Mouse (Mus musculus) MEL (cell line): ENCODE results near the gene Snrnp70. TPM values are rescaled to one million over a fixed set of nuclear protein-coding genes. Genes with fewer than 3 reads are reported as not detected.
A peak's percentile ranks its signal among the peaks of the same experiment; 100 is the strongest.

Experiments
- DNase-seq: peaks from one replicate; pipeline ENCODE4 v3.0.0; 2011; ENCODE audit warnings: low read depth, low spot score
- H3K27ac ChIP-seq: 2 replicates; pipeline ENCODE4 v1.5.1; 2012; ENCODE audit warnings: low read depth, mild to moderate bottlenecking, control low read depth, low read length, moderate library complexity; ENCODE audit not compliant: control insufficient read depth
- H3K27me3 ChIP-seq, 2 experiments: fragments of 150-350 bp in 1 of 2; sonication (generic) in 1 of 2; 2 replicates each; pipeline ENCODE4 v1.6.1; 2012; ENCODE audit warnings: low read length in 2 of 2, mild to moderate bottlenecking in 2 of 2, improper control_type of control experiment in 1 of 2, moderate library complexity in 1 of 2; ENCODE audit not compliant: insufficient read depth in 2 of 2, control insufficient read depth in 1 of 2
- H3K36me3 ChIP-seq, 2 experiments: 2 replicates each; pipeline ENCODE4 v1.6.1; 2012 to 2014; ENCODE audit warnings: low read length in 2 of 2, improper control_type of control experiment in 1 of 2, inconsistent platforms in 1 of 2, mild to moderate bottlenecking in 1 of 2; ENCODE audit not compliant: insufficient read depth in 2 of 2, control insufficient read depth in 1 of 2
- H3K4me1 ChIP-seq, 2 experiments: fragments of 150-350 bp in 1 of 2; sonication (generic) in 1 of 2; 2 replicates each; pipeline ENCODE4 v1.6.1; 2012; ENCODE audit warnings: low read length in 2 of 2, improper control_type of control experiment in 1 of 2, mild to moderate bottlenecking in 1 of 2; ENCODE audit not compliant: insufficient read depth in 2 of 2, control insufficient read depth in 1 of 2
- H3K4me3 ChIP-seq, 2 experiments: fragments of 150-350 bp in 1 of 2; sonication (generic) in 1 of 2; 2 replicates each; pipeline ENCODE4 v1.5.1; 2012; ENCODE audit warnings: low read depth in 2 of 2, low read length in 2 of 2, mild to moderate bottlenecking in 2 of 2, moderate library complexity in 2 of 2, control low read depth in 1 of 2, improper control_type of control experiment in 1 of 2; ENCODE audit not compliant: control insufficient read depth in 1 of 2, insufficient read depth in 1 of 2
- H3K79me2 ChIP-seq: 2 replicates; pipeline ENCODE4 v1.6.1; 2012; ENCODE audit warnings: mild to moderate bottlenecking, low read length, moderate library complexity; ENCODE audit not compliant: control insufficient read depth, poor library complexity, insufficient read depth
- H3K9ac ChIP-seq: 2 replicates; pipeline ENCODE4 v1.6.1; 2012; ENCODE audit warnings: low read depth, mild to moderate bottlenecking, control low read depth, low read length, moderate library complexity; ENCODE audit not compliant: control insufficient read depth, poor library complexity, severe bottlenecking
- H3K9me3 ChIP-seq: fragments of 150-350 bp; sonication (generic); replicated peaks from 2 replicates; pipeline ENCODE4 v1.6.1; 2012; ENCODE audit warnings: mild to moderate bottlenecking, low read length, improper control_type of control experiment, moderate library complexity; ENCODE audit not compliant: insufficient read depth
- CHD1 ChIP-seq: IDR thresholded peaks from 2 replicates; pipeline ENCODE4 v1.6.1; 2012; ENCODE audit warnings: low read depth, mild to moderate bottlenecking, inconsistent platforms, low read length, improper control_type of control experiment
- CTCF ChIP-seq, 3 experiments: IDR thresholded peaks in 2 of 3; conservative IDR thresholded peaks in 1 of 3; 2 replicates each; pipeline ENCODE4 v1.5.1; 2011 to 2012; ENCODE audit warnings: low read length in 3 of 3, low read depth in 2 of 3, mild to moderate bottlenecking in 2 of 3, improper control_type of control experiment in 1 of 3, inconsistent platforms in 1 of 3, mixed read lengths in 1 of 3, moderate library complexity in 1 of 3; ENCODE audit not compliant: control insufficient read depth in 1 of 3, insufficient read depth in 1 of 3, poor library complexity in 1 of 3, severe bottlenecking in 1 of 3
- EP300 ChIP-seq, 2 experiments: IDR thresholded peaks; 2 replicates each; pipeline ENCODE4 v1.6.1; 2011; ENCODE audit warnings: improper control_type of control experiment in 2 of 2, low read length in 2 of 2, low read depth in 1 of 2, mild to moderate bottlenecking in 1 of 2
- ETS1 ChIP-seq: IDR thresholded peaks from 2 replicates; pipeline ENCODE4 v1.6.1; 2012; ENCODE audit warnings: low read depth, mild to moderate bottlenecking, inconsistent platforms, low read length, improper control_type of control experiment, moderate library complexity
- GABPA ChIP-seq: IDR thresholded peaks from 2 replicates; pipeline ENCODE4 v1.6.1; 2012; ENCODE audit warnings: low read depth, mild to moderate bottlenecking, inconsistent platforms, low read length, improper control_type of control experiment, moderate library complexity
- HCFC1 ChIP-seq: IDR thresholded peaks from 2 replicates; pipeline ENCODE4 v1.6.1; 2012; ENCODE audit warnings: low read depth, mild to moderate bottlenecking, inconsistent platforms, low read length, improper control_type of control experiment, moderate library complexity
- MAFK ChIP-seq: IDR thresholded peaks from 2 replicates; pipeline ENCODE4 v1.6.1; 2011; ENCODE audit warnings: low read depth, mild to moderate bottlenecking, low read length, improper control_type of control experiment, borderline replicate concordance
- MEF2A ChIP-seq: IDR thresholded peaks from 2 replicates; pipeline ENCODE4 v1.6.1; 2014; ENCODE audit warnings: low read depth, mild to moderate bottlenecking, inconsistent platforms, low read length, improper control_type of control experiment; ENCODE audit not compliant: poor library complexity, insufficient replicate concordance, severe bottlenecking; ENCODE audit errors: extremely low read depth
- MYC ChIP-seq: IDR thresholded peaks from 2 replicates; pipeline ENCODE4 v1.6.1; 2011; ENCODE audit warnings: low read depth, mild to moderate bottlenecking, low read length, improper control_type of control experiment, moderate library complexity
- NELFE ChIP-seq: IDR thresholded peaks from 2 replicates; pipeline ENCODE4 v1.6.1; 2011; ENCODE audit warnings: low read depth, low read length, improper control_type of control experiment
- POLR2A ChIP-seq, 2 experiments: IDR thresholded peaks; 2 replicates each; pipeline ENCODE4 v1.6.1; 2011 to 2012; ENCODE audit warnings: low read length in 2 of 2, mild to moderate bottlenecking in 2 of 2, control low read depth in 1 of 2, improper control_type of control experiment in 1 of 2, low read depth in 1 of 2, moderate library complexity in 1 of 2; ENCODE audit not compliant: control insufficient read depth in 1 of 2, insufficient read depth in 1 of 2, poor library complexity in 1 of 2
- POLR2AphosphoS2 ChIP-seq: IDR thresholded peaks from 2 replicates; pipeline ENCODE4 v1.6.1; 2011; ENCODE audit warnings: low read length, improper control_type of control experiment
- RAD21 ChIP-seq: IDR thresholded peaks from 2 replicates; pipeline ENCODE4 v1.6.1; 2011; ENCODE audit warnings: mild to moderate bottlenecking, low read depth, low read length, improper control_type of control experiment
- SIN3A ChIP-seq: IDR thresholded peaks from 2 replicates; pipeline ENCODE4 v1.6.1; 2012; ENCODE audit warnings: low read length, improper control_type of control experiment, inconsistent platforms
- TAL1 ChIP-seq: IDR thresholded peaks from 2 replicates; pipeline ENCODE4 v1.6.1; 2012; ENCODE audit warnings: mild to moderate bottlenecking, inconsistent platforms, low read length, moderate library complexity, mixed read lengths
- TBP ChIP-seq: IDR thresholded peaks from 2 replicates; pipeline ENCODE4 v1.8.0; 2011; ENCODE audit warnings: low read depth, low read length, improper control_type of control experiment
- USF2 ChIP-seq, 2 experiments: IDR thresholded peaks; 2 replicates each; pipeline ENCODE4 v1.6.1; 2011 to 2012; ENCODE audit warnings: improper control_type of control experiment in 2 of 2, low read length in 2 of 2, borderline replicate concordance in 1 of 2, inconsistent platforms in 1 of 2, low read depth in 1 of 2, mild to moderate bottlenecking in 1 of 2; ENCODE audit not compliant: insufficient read depth in 1 of 2
- ZNF384 ChIP-seq: IDR thresholded peaks from 2 replicates; pipeline ENCODE4 v1.6.1; 2012; ENCODE audit warnings: low read depth, mild to moderate bottlenecking, inconsistent platforms, low read length, improper control_type of control experiment
- polyA plus RNA-seq, 2 experiments: library from polyadenylated mRNA; stranded (reverse) in 1 of 2; unstranded in 1 of 2; fragments of >175 nt in 1 of 2; fragments of >200 nt in 1 of 2; gene quantifications; 2 replicates each; pipeline versions ENCODE4 v1.2.1 to v1.2.4; 2012; ENCODE audit warnings: low replicate concordance in 2 of 2, low read depth in 1 of 2; ENCODE audit not compliant: insufficient read length in 2 of 2, insufficient read depth in 1 of 2, missing spikeins in 1 of 2
- total RNA-seq: library from RNA; depleted of rRNA; stranded (reverse); fragments of 300-350 nt; gene quantifications from 2 replicates; pipeline ENCODE4 v1.2.3, GENCODE M21; 2012; rRNA removed

The Snrnp70 gene
- total and polyA plus RNA-seq, 3 experiments: 272 to 1,478 (median 588) TPM

GRCm38 (mm10) chr7:45331502-45331901, 64.0 kb downstream of the Snrnp70 start:
- H3K79me2 ChIP-seq: peaks cover 1% of the 10 kb centered on the region; the same call in 1 of the 2 replicates
- no peak overlapping the region for H3K4me3 ChIP-seq
- peaks cover 0 to 7% of the 10 kb centered on the region in 2 experiments; a peak in 2 of 4 replicates for H3K4me1 ChIP-seq
- TF ChIP-seq RAD21: peak; percentile 33
- no peak for TF ChIP-seq EP300 (IDR thresholded peaks at IDR 0.05; ENCODE audit: low read depth in 1 of 2, low read length in 2 of 2)
- TF ChIP-seq CTCF (IDR thresholded peaks at IDR 0.05 in 2 of 3, conservative IDR thresholded peaks at IDR 0.05 in 1 of 3; ENCODE audit: control insufficient read depth in 1 of 3, insufficient read depth in 1 of 3, low read depth in 2 of 3, low read length in 3 of 3, poor library complexity in 1 of 3, severe bottlenecking in 1 of 3): peak; percentile 40 to 51 (median 48)
- H3K9me3 ChIP-seq: no peaks in the 10 kb centered on the region
- DNase-seq: peak; percentile 27
- no peak overlapping the region for H3K9ac ChIP-seq
- no peaks in the 10 kb centered on the region for H3K36me3 ChIP-seq
- H3K27me3 ChIP-seq: no peaks in the 10 kb centered on the region
- H3K27ac ChIP-seq: no peak overlapping the region

- peaks cover 0 to 7% of the 10 kb centered on the region in 2 experiments; a peak in 2 of 4 replicates for H3K4me1 ChIP-seq
- H3K79me2 ChIP-seq: peaks cover 1% of the 10 kb centered on the region; the same call in 1 of the 2 replicates
- no peak overlapping the region for H3K4me3 ChIP-seq
- no peak for DNase-seq
- no peaks in the 10 kb centered on the region for H3K9me3 ChIP-seq
- H3K27ac ChIP-seq: no peak overlapping the region
- TF ChIP-seq MYC (no peak), TAL1 (no peak), GABPA (no peak), POLR2AphosphoS2 (no peak), MEF2A (no peak), MAFK (no peak), NELFE (no peak), CHD1 (no peak), ETS1 (no peak), HCFC1 (no peak), CTCF (IDR thresholded peaks at IDR 0.05 in 2 of 3, conservative IDR thresholded peaks at IDR 0.05 in 1 of 3; ENCODE audit: control insufficient read depth in 1 of 3, insufficient read depth in 1 of 3, low read depth in 2 of 3, low read length in 3 of 3, poor library complexity in 1 of 3, severe bottlenecking in 1 of 3) (no peak), TBP (no peak), POLR2A (IDR thresholded peaks at IDR 0.05; ENCODE audit: control insufficient read depth in 1 of 2, insufficient read depth in 1 of 2, low read depth in 1 of 2, low read length in 2 of 2, poor library complexity in 1 of 2) (no peak), USF2 (IDR thresholded peaks at IDR 0.05; ENCODE audit: borderline replicate concordance in 1 of 2, insufficient read depth in 1 of 2, low read depth in 1 of 2, low read length in 2 of 2) (no peak), ZNF384 (no peak), SIN3A (no peak)
- H3K9ac ChIP-seq: no peak overlapping the region
- no peaks in the 10 kb centered on the region for H3K27me3 ChIP-seq
- no peaks in the 10 kb centered on the region for H3K36me3 ChIP-seq
Measured at GRCm38 (mm10) chr7:45328841-45329475, 66.6 kb downstream of the Snrnp70 start.

Other genes with a start within 250 kb of the Snrnp70 start
Only the 30 nearest of the 35 such genes appear.
- gene Gfy, start 216.2 kb downstream of the Snrnp70 start, total RNA-seq: not detected in 2 replicates
- not detected for gene Gfy, start 216.2 kb downstream of the Snrnp70 start, polyA plus RNA-seq
- not detected in 2 replicates for gene Pth2, start 214.7 kb downstream of the Snrnp70 start, total RNA-seq
- gene Pth2, start 214.7 kb downstream of the Snrnp70 start, polyA plus RNA-seq: not detected
- gene Ccdc155, start 190.8 kb downstream of the Snrnp70 start, total RNA-seq: 0.16 and 0.27 TPM in 2 replicates
- gene Ccdc155, start 190.8 kb downstream of the Snrnp70 start, polyA plus RNA-seq: under 1 TPM in 1 of 2 experiments, not detected in 1; 0.38 TPM
- 8.5 and 9.2 TPM in 2 replicates for gene Dkkl1, start 183.6 kb downstream of the Snrnp70 start, total RNA-seq
- gene Dkkl1, start 183.6 kb downstream of the Snrnp70 start, polyA plus RNA-seq: 10 to 100 TPM in 1 of 2 experiments, not detected in 1; 32.0 TPM
- 0.19 TPM in 1 of 2 replicates, not detected in the other for gene Tead2, start 180.0 kb downstream of the Snrnp70 start, total RNA-seq
- gene Tead2, start 180.0 kb downstream of the Snrnp70 start, polyA plus RNA-seq: under 1 TPM in 1 of 2 experiments, not detected in 1; 0.38 TPM
- 17.2 and 22.4 TPM in 2 replicates for gene Cd37, start 156.6 kb downstream of the Snrnp70 start, total RNA-seq
- gene Cd37, start 156.6 kb downstream of the Snrnp70 start, polyA plus RNA-seq: 100 to 1,000 TPM in 1 of 2 experiments, not detected in 1; 111 TPM
- gene Slc6a16, start 154.7 kb downstream of the Snrnp70 start, total RNA-seq: not detected in 2 replicates
- not detected for gene Slc6a16, start 154.7 kb downstream of the Snrnp70 start, polyA plus RNA-seq
- not detected in 2 replicates for gene Slc6a21, start 118.2 kb downstream of the Snrnp70 start, total RNA-seq
- gene Slc6a21, start 118.2 kb downstream of the Snrnp70 start, polyA plus RNA-seq: not detected
- 4.5 and 4.8 TPM in 2 replicates for gene Trpm4, start 62.0 kb downstream of the Snrnp70 start, total RNA-seq
- gene Trpm4, start 62.0 kb downstream of the Snrnp70 start, polyA plus RNA-seq: 1 to 10 TPM in 1 of 2 experiments, not detected in 1; 6.9 TPM
- not detected in 2 replicates for gene Hrc, start 60.5 kb downstream of the Snrnp70 start, total RNA-seq
- under 1 TPM in 1 of 2 experiments, not detected in 1; 0.22 TPM for gene Hrc, start 60.5 kb downstream of the Snrnp70 start, polyA plus RNA-seq
- gene Ppfia3, start 28.7 kb downstream of the Snrnp70 start, total RNA-seq: 3.0 and 3.4 TPM in 2 replicates
- 1 to 10 TPM in 1 of 2 experiments, not detected in 1; 5.9 TPM for gene Ppfia3, start 28.7 kb downstream of the Snrnp70 start, polyA plus RNA-seq
- gene Lin7b, start 25.2 kb downstream of the Snrnp70 start, total RNA-seq: 1.3 and 1.4 TPM in 2 replicates
- gene Lin7b, start 25.2 kb downstream of the Snrnp70 start, polyA plus RNA-seq: 1 to 10 TPM in 1 of 2 experiments, not detected in 1; 3.8 TPM
- gene Kcna7, start 9.9 kb upstream of the Snrnp70 start, total RNA-seq: 0.07 TPM in 1 of 2 replicates, not detected in the other
- gene Kcna7, start 9.9 kb upstream of the Snrnp70 start, polyA plus RNA-seq: under 1 TPM in 1 of 2 experiments, not detected in 1; 0.06 TPM
- 0.54 and 0.92 TPM in 2 replicates for gene Ntf5, start 18.0 kb upstream of the Snrnp70 start, total RNA-seq
- 1 to 10 TPM in 1 of 2 experiments, not detected in 1; 1.9 TPM for gene Ntf5, start 18.0 kb upstream of the Snrnp70 start, polyA plus RNA-seq
- gene Lhb, start 25.1 kb upstream of the Snrnp70 start, total RNA-seq: 0.19 TPM in 1 of 2 replicates, not detected in the other
- gene Lhb, start 25.1 kb upstream of the Snrnp70 start, polyA plus RNA-seq: under 1 TPM in 1 of 2 experiments, not detected in 1; 0.28 TPM
- gene Gys1, start 39.1 kb upstream of the Snrnp70 start, total RNA-seq: 12.8 and 15.0 TPM in 2 replicates
- gene Gys1, start 39.1 kb upstream of the Snrnp70 start, polyA plus RNA-seq: 10 to 100 TPM in 1 of 2 experiments, not detected in 1; 46.9 TPM
- gene Ruvbl2, start 42.4 kb upstream of the Snrnp70 start, total RNA-seq: 434 and 469 TPM in 2 replicates
- gene Ruvbl2, start 42.4 kb upstream of the Snrnp70 start, polyA plus RNA-seq: 100 to 1,000 TPM in 1 of 2 experiments, not detected in 1; 758 TPM
- gene Ftl1, start 64.1 kb upstream of the Snrnp70 start, total RNA-seq: 1,416 and 1,470 TPM in 2 replicates
- 1,000 to 10,000 TPM in 1 of 2 experiments, not detected in 1; 2,290 TPM for gene Ftl1, start 64.1 kb upstream of the Snrnp70 start, polyA plus RNA-seq
- gene Bax, start 71.2 kb upstream of the Snrnp70 start, total RNA-seq: 105 and 130 TPM in 2 replicates
- gene Bax, start 71.2 kb upstream of the Snrnp70 start, polyA plus RNA-seq: 100 to 1,000 TPM; 205 to 778 TPM
- gene Tulp2, start 86.1 kb upstream of the Snrnp70 start, total RNA-seq: 0.56 and 1.1 TPM in 2 replicates
- 1 to 10 TPM in 1 of 2 experiments, not detected in 1; 1.2 TPM for gene Tulp2, start 86.1 kb upstream of the Snrnp70 start, polyA plus RNA-seq
- not detected in 2 replicates for gene Gm45808, start 91.1 kb upstream of the Snrnp70 start, total RNA-seq
- gene Gm45808, start 91.1 kb upstream of the Snrnp70 start, polyA plus RNA-seq: not detected
- gene Dhdh, start 93.1 kb upstream of the Snrnp70 start, total RNA-seq: 0.08 and 0.10 TPM in 2 replicates
- gene Dhdh, start 93.1 kb upstream of the Snrnp70 start, polyA plus RNA-seq: 1 to 10 TPM in 1 of 2 experiments, not detected in 1; 1.6 TPM
- 196 and 224 TPM in 2 replicates for gene Nucb1, start 114.7 kb upstream of the Snrnp70 start, total RNA-seq
- gene Nucb1, start 114.7 kb upstream of the Snrnp70 start, polyA plus RNA-seq: 100 to 1,000 TPM in 1 of 2 experiments, 10 to 100 TPM in 1; 92.3 to 343 TPM
- 27.0 and 27.2 TPM in 2 replicates for gene Ppp1r15a, start 130.5 kb upstream of the Snrnp70 start, total RNA-seq
- 10 to 100 TPM in 1 of 2 experiments, not detected in 1; 78.0 TPM for gene Ppp1r15a, start 130.5 kb upstream of the Snrnp70 start, polyA plus RNA-seq
- 0.12 and 0.36 TPM in 2 replicates for gene Plekha4, start 130.6 kb upstream of the Snrnp70 start, total RNA-seq
- under 1 TPM in 1 of 2 experiments, not detected in 1; 0.65 TPM for gene Plekha4, start 130.6 kb upstream of the Snrnp70 start, polyA plus RNA-seq
- 1.8 and 2.0 TPM in 2 replicates for gene Hsd17b14, start 159.2 kb upstream of the Snrnp70 start, total RNA-seq
- 1 to 10 TPM in 1 of 2 experiments, not detected in 1; 9.3 TPM for gene Hsd17b14, start 159.2 kb upstream of the Snrnp70 start, polyA plus RNA-seq
- gene Bcat2, start 174.4 kb upstream of the Snrnp70 start, total RNA-seq: 47.4 and 49.4 TPM in 2 replicates
- 100 to 1,000 TPM in 1 of 2 experiments, not detected in 1; 140 TPM for gene Bcat2, start 174.4 kb upstream of the Snrnp70 start, polyA plus RNA-seq
- not detected in 2 replicates for gene Fgf21, start 219.7 kb upstream of the Snrnp70 start, total RNA-seq
- gene Fgf21, start 219.7 kb upstream of the Snrnp70 start, polyA plus RNA-seq: not detected
- 0.07 TPM in 1 of 2 replicates, not detected in the other for gene Fut1, start 221.5 kb upstream of the Snrnp70 start, total RNA-seq
- under 1 TPM in 1 of 2 experiments, not detected in 1; 0.04 TPM for gene Fut1, start 221.5 kb upstream of the Snrnp70 start, polyA plus RNA-seq
- gene Izumo1, start 226.1 kb upstream of the Snrnp70 start, total RNA-seq: not detected in 2 replicates
- gene Izumo1, start 226.1 kb upstream of the Snrnp70 start, polyA plus RNA-seq: under 1 TPM in 1 of 2 experiments, not detected in 1; 0.04 TPM